Mouse (Mus musculus): Measurements from ENCODE around the gene Ccdc174. TPM values are rescaled to one million over a fixed set of nuclear protein-coding genes. Genes with fewer than 3 reads are reported as not detected.

The Ccdc174 gene
- polyA plus RNA-seq, 1 experiment from 2014 or later: 18.6 TPM

GRCm38 (mm10) chr6:91948426-91948825 lies 70.6 kb downstream of the Ccdc174 start:
- H3K27me3 ChIP-seq (replicated peaks): no peaks in the 10 kb centered on the region

More at GRCm38 (mm10) chr6:91948426-91948825, 70.6 kb downstream of the Ccdc174 start:
- Histone ChIP-seq H3K4me1 (no peaks in the 10 kb centered on the region), H3K27ac (no peak overlapping the region), H3K9ac (no peak overlapping the region), H3K4me2 (no peak overlapping the region), H3K9me3 (replicated peaks) (no peaks in the 10 kb centered on the region), H3K4me3 (no peak overlapping the region), H3K36me3 (no peaks in the 10 kb centered on the region)
- 54% methylated on average over 2 of the region's 2 CpGs for WGBS (ENCODE audit: insufficient replicate concordance)
- no peak for ATAC-seq

Other genes with a start within 250 kb of the Ccdc174 start
- gene Slc6a6, start 194.0 kb upstream of the Ccdc174 start, polyA plus RNA-seq (2016; fragmentation: Nextera tagmentation; extraction: Ambion mirVana): 22.1 and 24.9 TPM in 2 replicates
- 0.04 and 0.05 TPM in 2 replicates for gene Grip2, start 50.8 kb upstream of the Ccdc174 start, polyA plus RNA-seq (2016; fragmentation: Nextera tagmentation; extraction: Ambion mirVana)
- gene 4930590J08Rik, start 24.8 kb downstream of the Ccdc174 start, polyA plus RNA-seq (2016; fragmentation: Nextera tagmentation; extraction: Ambion mirVana): 0.10 and 0.26 TPM in 2 replicates
- gene Fgd5, start 100.8 kb downstream of the Ccdc174 start, polyA plus RNA-seq (2016; fragmentation: Nextera tagmentation; extraction: Ambion mirVana): 5.9 and 6.0 TPM in 2 replicates
- gene Nr2c2, start 213.3 kb downstream of the Ccdc174 start, polyA plus RNA-seq (2016; fragmentation: Nextera tagmentation; extraction: Ambion mirVana): 11.7 and 11.8 TPM in 2 replicates

All from liver, embryonic 12.5 days (tissue).